Mouse (Mus musculus): ENCODE measurements around the gene Slc24a3.

GRCm38 (mm10) chr2:145562493-145562892 is 394.9 kb downstream of the Slc24a3 start:
- TF ChIP-seq POLR2A (IDR thresholded peaks at IDR 0.05; ENCODE audit: borderline replicate concordance, extremely low read depth, insufficient read depth, insufficient read length, poor library complexity, severe bottlenecking) (no peak), CTCF (IDR thresholded peaks at IDR 0.05; ENCODE audit: borderline replicate concordance, extremely low read depth, insufficient read depth, insufficient read length) (no peak)

Measured in brain, embryonic 14.5 days (tissue).